Mouse (Mus musculus) neural tube, embryonic 12.5 days (tissue): ENCODE measurements around the gene Olfr279. TPM values are rescaled to one million over a fixed set of nuclear protein-coding genes. Genes with fewer than 3 reads are reported as not detected.

Experiments used
- ATAC-seq: fragments of 200-750 bp; cut with Nextera tagmentation; 2 replicates; pipeline ENCODE4 v1.8.0; 2017; ENCODE audit warnings: low read depth, mild to moderate bottlenecking, moderate TSS enrichment, moderate library complexity; ENCODE audit not compliant: low FRiP score
- H3K27ac ChIP-seq: fragments of 300-500 bp; sonication (generic); 2 replicates; pipeline ENCODE4 v1.5.1; 2016
- H3K27me3 ChIP-seq: fragments of 300-500 bp; sonication (generic); replicated peaks from 2 replicates; pipeline ENCODE4 v1.6.1; 2016; ENCODE audit warnings: mild to moderate bottlenecking
- H3K36me3 ChIP-seq: fragments of 300-500 bp; sonication (generic); 2 replicates; pipeline ENCODE4 v1.6.1; 2016; ENCODE audit warnings: mild to moderate bottlenecking
- H3K4me1 ChIP-seq: fragments of 300-500 bp; sonication (generic); 2 replicates; pipeline ENCODE4 v1.6.1; 2016
- H3K4me2 ChIP-seq: fragments of 300-500 bp; sonication (generic); replicated peaks from 2 replicates; pipeline ENCODE4 v1.6.1; 2016; ENCODE audit warnings: mild to moderate bottlenecking
- H3K4me3 ChIP-seq: fragments of 300-500 bp; sonication (generic); 2 replicates; pipeline ENCODE4 v1.5.1; 2016
- H3K9ac ChIP-seq: fragments of 300-500 bp; sonication (generic); 2 replicates; pipeline ENCODE4 v1.6.1; 2016; ENCODE audit warnings: mild to moderate bottlenecking
- H3K9me3 ChIP-seq: fragments of 300-500 bp; sonication (generic); 2 replicates; pipeline ENCODE4 v1.6.1; 2016; ENCODE audit warnings: mild to moderate bottlenecking
- WGBS: fragments of 180-500 bp; shearing (Covaris S2); methylation state at CpG from one replicate; pipeline ENCODE4 v1.1.7; 2016; 5-methylcytosine and 5-hydroxymethylcytosine counted together
- polyA plus RNA-seq: library from polyadenylated mRNA; unstranded; fragments of >200 nt; fragmentation: Nextera tagmentation; extraction: Ambion mirVana; gene quantifications from 2 replicates; pipeline ENCODE4 v1.2.1, GENCODE M21; 2016

The Olfr279 gene
- not detected in 2 replicates for polyA plus RNA-seq

DNA sequence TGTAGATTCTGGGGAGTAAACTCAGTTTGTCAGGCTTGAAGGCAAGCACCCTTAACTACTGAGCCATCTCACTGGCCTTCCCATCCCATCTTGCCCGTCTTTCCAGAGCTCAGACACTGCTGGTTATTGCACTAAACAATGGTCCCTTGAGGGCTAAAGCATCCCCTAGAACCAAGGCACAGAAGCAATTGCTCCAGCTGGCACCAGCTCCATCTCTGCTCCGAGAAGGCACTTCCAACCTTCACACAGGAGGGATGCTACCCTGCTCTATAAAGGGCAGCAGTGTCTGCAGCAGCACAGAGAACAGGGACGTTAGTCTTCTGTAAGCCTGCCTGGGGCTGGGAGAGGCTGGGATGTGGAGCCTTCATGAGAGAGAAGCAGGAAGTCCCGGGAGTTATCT is at the start of gene Olfr279:
Gene Olfr279 (plus strand): TSS at position 301 of the 400 bp plus-strand sequence.
- ATAC-seq: no peak
- WGBS: 61% methylated on average over 4 of the region's 4 CpGs
- no peak within 1 kb of the TSS for H3K4me2 ChIP-seq

GRCm38 (mm10) chr15:98444561-98444960 is 47.6 kb upstream of the Olfr279 start:
- Histone ChIP-seq H3K27me3 (no peaks in the 10 kb centered on the region), H3K4me2 (no peak overlapping the region), H3K9ac (no peak overlapping the region), H3K36me3 (no peaks in the 10 kb centered on the region), H3K9me3 (no peaks in the 10 kb centered on the region), H3K4me3 (no peak overlapping the region), H3K27ac (no peak overlapping the region), H3K4me1 (no peaks in the 10 kb centered on the region)
- no peak for ATAC-seq
- WGBS: 74% methylated on average over 3 of the region's 3 CpGs

More for the DNA sequence above, at the start of gene Olfr279:
- no peaks in the 10 kb centered on the region for H3K36me3 ChIP-seq
- no peaks in the 10 kb centered on the region for H3K27me3 ChIP-seq
- no peaks in the 10 kb centered on the region for H3K9me3 ChIP-seq
- no peaks in the 10 kb centered on the region for H3K4me1 ChIP-seq
- no peak within 1 kb of the TSS for H3K4me3 ChIP-seq
- no peak within 1 kb of the TSS for H3K9ac ChIP-seq
- H3K27ac ChIP-seq: no peak within 1 kb of the TSS

DNA sequence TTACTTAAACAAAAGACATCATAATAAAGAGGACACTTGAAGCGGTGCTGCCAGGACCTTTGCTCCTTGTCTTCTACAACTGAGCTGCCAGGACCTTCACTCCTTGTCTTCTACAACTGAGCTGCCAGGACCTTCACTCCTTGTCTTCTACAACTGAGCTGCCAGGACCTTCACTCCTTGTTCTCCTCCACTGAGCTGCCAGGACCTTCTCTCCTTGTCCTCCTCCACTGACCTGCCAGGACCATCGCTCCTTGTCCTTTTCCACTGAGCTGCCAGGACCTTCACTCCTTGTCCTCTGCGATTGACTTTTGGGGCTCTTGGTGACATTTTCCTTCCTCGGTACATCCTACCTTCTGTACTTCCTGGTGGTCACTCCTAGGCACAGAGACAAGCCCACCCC is 43.7 kb upstream of the Olfr279 start:
- WGBS: 58% methylated on average over 4 of the region's 4 CpGs
- Histone ChIP-seq H3K9me3 (no peaks in the 10 kb centered on the region), H3K27ac (no peak overlapping the region), H3K4me2 (no peak overlapping the region), H3K27me3 (no peaks in the 10 kb centered on the region), H3K36me3 (no peaks in the 10 kb centered on the region), H3K4me1 (no peaks in the 10 kb centered on the region), H3K4me3 (no peak overlapping the region), H3K9ac (no peak overlapping the region)
- no peak for ATAC-seq

DNA sequence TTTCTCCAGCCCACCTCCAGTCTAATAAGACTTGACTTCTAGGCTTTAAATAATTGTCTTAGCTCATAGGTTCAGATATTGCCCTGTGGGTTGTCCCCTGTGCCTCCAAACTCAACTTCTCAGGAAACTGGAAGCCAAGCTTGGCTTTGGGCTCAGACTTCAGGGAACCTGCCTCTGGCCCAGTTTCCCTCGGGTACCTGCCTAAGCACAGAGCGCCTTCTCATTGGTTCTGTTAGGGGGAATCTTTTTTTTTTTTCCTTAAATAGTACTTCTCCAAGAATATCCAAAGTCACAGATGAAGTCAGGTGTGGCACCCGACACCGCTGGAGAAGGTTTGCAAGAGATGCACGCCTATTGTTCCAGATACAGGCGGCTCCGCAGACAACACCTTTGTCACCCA is 39.9 kb upstream of the Olfr279 start, which contains the start of gene Olfr281:
Gene Olfr281 (plus strand): TSS at position 301 of the 400 bp plus-strand sequence.
- Histone ChIP-seq H3K27me3 (no peaks in the 10 kb centered on the region), H3K36me3 (no peaks in the 10 kb centered on the region), H3K9me3 (no peaks in the 10 kb centered on the region), H3K9ac (no peak within 1 kb of the TSS), H3K4me3 (no peak within 1 kb of the TSS), H3K4me1 (no peaks in the 10 kb centered on the region), H3K27ac (no peak within 1 kb of the TSS), H3K4me2 (no peak within 1 kb of the TSS)
- ATAC-seq: no peak
- 92% methylated on average over 7 of the region's 7 CpGs for WGBS

DNA sequence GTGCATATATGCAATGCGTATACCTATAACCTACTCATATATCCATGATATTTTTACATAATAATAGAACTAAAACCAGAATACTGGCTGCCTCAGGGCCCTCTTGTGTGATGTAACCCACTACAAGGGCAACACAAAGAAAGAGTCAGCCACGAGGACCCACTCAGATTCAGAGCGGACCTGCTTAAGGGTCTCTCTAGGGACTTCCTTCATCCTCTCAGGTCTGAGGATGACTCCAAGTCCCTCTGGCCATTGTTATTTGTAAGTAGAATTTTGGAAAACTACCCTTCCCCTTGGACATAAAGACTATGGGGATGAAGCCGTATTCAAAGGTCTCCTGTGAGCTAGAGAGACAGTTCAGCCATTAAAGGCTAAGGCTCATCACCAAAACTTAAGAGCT is 22.6 kb upstream of the Olfr279 start, which contains the start of gene OR5BS1P:
Gene OR5BS1P (plus strand): TSS at position 301 of the 400 bp plus-strand sequence.
- H3K27me3 ChIP-seq: no peaks in the 10 kb centered on the region
- no peaks in the 10 kb centered on the region for H3K4me1 ChIP-seq
- 91% methylated on average over 4 of the region's 4 CpGs for WGBS
- no peak within 1 kb of the TSS for H3K27ac ChIP-seq
- no peak within 1 kb of the TSS for H3K9ac ChIP-seq
- H3K4me2 ChIP-seq: no peak within 1 kb of the TSS
- H3K9me3 ChIP-seq: no peaks in the 10 kb centered on the region
- no peak within 1 kb of the TSS for H3K4me3 ChIP-seq
- H3K36me3 ChIP-seq: no peaks in the 10 kb centered on the region
- ATAC-seq: no peak

GRCm38 (mm10) chr15:98471539-98471938 is 20.7 kb upstream of the Olfr279 start:
- Histone ChIP-seq H3K9me3 (no peaks in the 10 kb centered on the region), H3K9ac (no peak overlapping the region), H3K4me3 (no peak overlapping the region), H3K27ac (no peak overlapping the region), H3K27me3 (no peaks in the 10 kb centered on the region), H3K4me1 (no peaks in the 10 kb centered on the region), H3K4me2 (no peak overlapping the region), H3K36me3 (no peaks in the 10 kb centered on the region)
- WGBS: 91% methylated on average over 13 of the region's 13 CpGs
- ATAC-seq: no peak

GRCm38 (mm10) chr15:98474958-98475357 is 17.2 kb upstream of the Olfr279 start:
- H3K27ac ChIP-seq: no peak overlapping the region
- no peaks in the 10 kb centered on the region for H3K4me1 ChIP-seq
- WGBS: 82% methylated on average over 10 of the region's 10 CpGs
- no peak overlapping the region for H3K4me3 ChIP-seq
- no peaks in the 10 kb centered on the region for H3K36me3 ChIP-seq
- H3K4me2 ChIP-seq: no peak overlapping the region
- no peaks in the 10 kb centered on the region for H3K27me3 ChIP-seq
- no peak for ATAC-seq
- H3K9me3 ChIP-seq: no peaks in the 10 kb centered on the region
- no peak overlapping the region for H3K9ac ChIP-seq

DNA sequence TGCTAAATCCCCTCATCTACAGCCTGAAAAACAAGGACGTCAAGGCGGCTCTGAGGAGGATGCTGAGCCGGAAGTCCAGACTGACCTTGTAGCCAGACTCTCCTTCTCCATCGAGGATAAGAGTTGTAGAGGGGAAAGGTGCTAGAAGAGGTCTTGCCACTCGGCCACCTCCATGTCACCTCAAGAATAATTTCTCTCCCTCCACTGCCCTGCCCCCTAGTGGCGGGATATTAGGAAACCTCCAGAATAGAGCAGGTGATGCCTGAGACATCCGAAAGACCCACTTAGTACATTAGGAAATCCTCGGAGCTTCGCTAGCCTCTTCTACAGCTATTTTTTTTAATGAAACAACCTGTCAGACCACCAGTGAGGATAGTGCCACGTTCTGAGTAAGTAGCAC is 16.8 kb upstream of the Olfr279 start:
- ATAC-seq: no peak
- H3K9me3 ChIP-seq: no peaks in the 10 kb centered on the region
- no peak overlapping the region for H3K27ac ChIP-seq
- H3K36me3 ChIP-seq: no peaks in the 10 kb centered on the region
- H3K4me3 ChIP-seq: no peak overlapping the region
- no peaks in the 10 kb centered on the region for H3K27me3 ChIP-seq
- no peak overlapping the region for H3K4me2 ChIP-seq
- no peaks in the 10 kb centered on the region for H3K4me1 ChIP-seq
- no peak overlapping the region for H3K9ac ChIP-seq
- WGBS: 58% methylated on average over 10 of the region's 10 CpGs

DNA sequence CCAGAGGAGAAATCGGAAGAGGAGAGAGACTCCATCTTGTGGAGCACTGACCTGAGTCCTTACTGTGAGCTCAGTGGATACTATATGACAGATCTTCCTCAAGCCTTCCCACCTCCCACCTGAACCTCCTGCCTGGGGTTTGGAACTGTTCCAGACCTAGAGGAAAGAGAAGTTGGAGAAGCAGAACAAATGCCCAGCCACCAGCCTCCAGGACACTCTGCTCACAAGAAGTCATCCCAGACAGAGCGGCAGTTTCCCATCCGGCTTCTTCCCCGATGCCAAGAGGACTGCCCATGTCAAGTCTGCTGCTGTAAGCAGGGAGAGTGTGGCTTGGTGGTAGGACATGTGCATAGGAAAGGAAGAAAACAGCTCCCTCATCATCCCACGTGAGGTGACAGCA is 15.9 kb upstream of the Olfr279 start:
- Histone ChIP-seq H3K4me1 (no peaks in the 10 kb centered on the region), H3K9me3 (no peaks in the 10 kb centered on the region), H3K27me3 (no peaks in the 10 kb centered on the region), H3K27ac (no peak overlapping the region), H3K4me2 (no peak overlapping the region), H3K9ac (no peak overlapping the region), H3K36me3 (no peaks in the 10 kb centered on the region), H3K4me3 (no peak overlapping the region)
- no peak for ATAC-seq
- WGBS: 82% methylated on average over 5 of the region's 5 CpGs

GRCm38 (mm10) chr15:98479568-98480102 is 12.6 kb upstream of the Olfr279 start:
- no peak for ATAC-seq
- no peaks in the 10 kb centered on the region for H3K27me3 ChIP-seq
- no peak overlapping the region for H3K4me2 ChIP-seq
- no peaks in the 10 kb centered on the region for H3K9me3 ChIP-seq
- no peaks in the 10 kb centered on the region for H3K36me3 ChIP-seq
- H3K27ac ChIP-seq: no peak overlapping the region
- 79% methylated on average over 7 of the region's 7 CpGs for WGBS
- no peaks in the 10 kb centered on the region for H3K4me1 ChIP-seq
- no peak overlapping the region for H3K9ac ChIP-seq
- no peak overlapping the region for H3K4me3 ChIP-seq

DNA sequence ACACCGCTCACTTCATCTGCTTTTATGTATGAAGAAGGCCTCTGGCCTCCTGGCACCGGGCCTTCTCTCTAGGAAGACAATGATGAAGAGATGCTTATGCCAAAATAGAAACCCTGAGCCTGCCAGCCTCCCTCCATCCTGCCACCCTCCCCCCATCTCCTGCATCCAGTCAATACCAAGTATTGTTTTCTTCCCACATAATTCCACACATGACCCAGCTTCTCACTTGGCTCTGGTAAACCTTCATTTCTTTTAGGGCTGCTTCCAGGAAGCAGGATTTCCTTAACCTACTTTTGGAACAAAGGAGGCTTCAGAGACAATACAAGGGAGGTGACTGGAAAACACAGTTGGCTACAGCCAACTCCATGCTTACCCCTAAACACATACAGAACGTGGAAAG is 9.5 kb upstream of the Olfr279 start, which contains the start of gene Lalba:
Gene Lalba (minus strand): TSS at position 21 of the 400 bp plus-strand sequence.
- Histone ChIP-seq H3K9ac (no peak within 1 kb of the TSS), H3K27me3 (no peaks in the 10 kb centered on the region), H3K4me1 (no peaks in the 10 kb centered on the region), H3K9me3 (no peaks in the 10 kb centered on the region), H3K4me3 (no peak within 1 kb of the TSS), H3K4me2 (no peak within 1 kb of the TSS), H3K36me3 (no peaks in the 10 kb centered on the region), H3K27ac (no peak within 1 kb of the TSS)
- WGBS: 63% methylated on average over 3 of the region's 3 CpGs
- ATAC-seq: no peak

DNA sequence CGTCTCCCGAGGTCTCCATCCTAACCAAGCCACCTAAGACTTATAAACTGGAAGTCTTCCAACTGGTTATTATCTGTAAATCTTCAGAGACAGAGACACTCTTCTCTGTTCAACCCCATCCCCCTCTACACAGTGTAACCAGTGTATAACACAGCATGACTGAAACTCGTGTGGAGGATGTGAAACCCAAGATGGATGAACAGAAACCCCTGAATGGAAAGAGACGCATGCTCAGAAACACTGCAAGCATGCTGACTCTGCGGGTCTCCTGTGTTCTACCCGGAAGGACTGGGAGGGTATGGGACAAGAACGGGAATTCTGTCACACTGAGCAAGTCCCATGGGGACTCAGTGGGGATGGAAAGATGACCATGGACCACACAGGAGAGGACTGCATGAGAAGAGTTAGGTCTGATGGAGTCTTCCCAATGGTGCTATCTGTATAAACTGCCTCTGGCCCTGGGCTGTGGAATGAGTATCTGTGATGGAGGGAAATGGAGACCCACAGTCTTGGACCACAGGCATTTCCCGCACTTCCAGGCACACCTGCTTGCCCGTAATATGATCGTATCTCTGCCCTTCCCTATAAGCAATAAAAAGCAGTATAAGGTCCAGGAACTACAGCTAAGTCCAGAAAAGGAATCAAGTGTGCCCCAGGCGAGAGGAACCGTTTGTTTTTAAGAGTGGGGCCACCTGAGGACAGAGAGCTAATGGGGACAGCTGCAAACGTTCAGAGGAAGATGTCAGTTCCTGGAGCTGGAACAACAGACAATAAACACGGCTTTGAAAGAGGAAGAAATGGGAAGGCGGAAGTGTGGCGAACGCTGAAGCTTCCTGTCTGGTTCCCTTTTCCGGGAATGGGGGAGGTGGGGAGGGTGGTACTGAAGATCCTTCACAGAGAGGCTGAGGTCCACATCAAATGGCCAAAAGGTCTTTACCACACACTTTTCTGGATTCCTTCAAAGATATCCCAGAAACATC is 8.0 kb upstream of the Olfr279 start:
- Histone ChIP-seq H3K27ac (no peak overlapping the region), H3K27me3 (no peaks in the 10 kb centered on the region), H3K4me3 (no peak overlapping the region), H3K9me3 (no peaks in the 10 kb centered on the region), H3K4me1 (no peaks in the 10 kb centered on the region), H3K4me2 (no peak overlapping the region), H3K9ac (no peak overlapping the region), H3K36me3 (no peaks in the 10 kb centered on the region)
- 70% methylated on average over 18 of the region's 18 CpGs for WGBS
- no peak for ATAC-seq
